Comparison of ENCODE assay signal across 28 mouse cellular contexts in the genomic region with DNA sequence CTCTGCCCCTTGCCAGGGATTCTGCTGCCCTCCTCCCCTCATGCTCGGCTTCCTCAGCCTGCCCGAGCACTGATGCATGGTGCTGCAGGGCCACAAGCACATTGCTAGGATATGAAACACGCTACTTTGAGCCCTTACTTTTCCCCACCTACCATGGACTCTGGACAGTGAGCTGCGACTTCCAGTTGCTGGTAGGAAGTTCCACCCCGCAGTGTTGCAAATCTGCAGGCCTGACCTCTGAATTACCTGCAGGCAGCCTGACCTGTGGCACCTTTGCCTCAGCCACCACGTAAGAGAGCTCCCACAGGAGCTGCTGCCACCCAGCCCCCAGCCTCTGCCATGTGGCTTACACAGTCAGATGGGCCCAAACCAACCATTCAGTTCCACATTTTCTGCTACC.
DNase-seq lines count a peak whose midpoint lies in the region; ATAC-seq and TF ChIP-seq lines count a peak whose summit lies in the region.
"Had no signal": no experiment of that assay in that cellular context is flagged by ENCODE, and none has a peak within 500 bp of the region (broad histone marks: within the 10 kb centered on the region; RNA-seq: fewer than 3 reads in every experiment).

No protein-coding gene starts in this region.

- 76% methylated on average over 6 of the region's 6 CpGs for WGBS in intestine, embryonic 16.5 days
- WGBS in intestine, postnatal 0 days = 67% methylated on average over 6 of the region's 6 CpGs
- WGBS in midbrain, embryonic 10.5 days = 82% methylated on average over 6 of the region's 6 CpGs
- WGBS in midbrain, embryonic 14.5 days = 79% methylated on average over 6 of the region's 6 CpGs

- H3K36me3 ChIP-seq in intestine, embryonic 16.5 days (ENCODE audit: control insufficient read depth, insufficient read depth, low read length) = no peaks in the 10 kb centered on the region
- no peaks in the 10 kb centered on the region for H3K36me3 ChIP-seq in intestine, postnatal 0 days (ENCODE audit: control insufficient read depth, insufficient read depth)
- no peaks in the 10 kb centered on the region for H3K36me3 ChIP-seq in midbrain, embryonic 10.5 days
- no peaks in the 10 kb centered on the region for H3K36me3 ChIP-seq in midbrain, embryonic 14.5 days (ENCODE audit: control insufficient read depth, insufficient read depth, low read length)
- H3K36me3 ChIP-seq: embryonic facial prominence, embryonic 13.5 days; forebrain, embryonic 10.5 days; forebrain, embryonic 15.5 days; G1E; heart, embryonic 13.5 days; hindbrain, embryonic 15.5 days; limb, embryonic 13.5 days; liver, embryonic 15.5 days; midbrain, embryonic 13.5 days had no signal

- H3K27ac ChIP-seq in intestine, embryonic 16.5 days (ENCODE audit: low read length) = no peak overlapping the region
- no peak overlapping the region for H3K27ac ChIP-seq in intestine, postnatal 0 days (ENCODE audit: low read depth, low read length)
- H3K27ac ChIP-seq in midbrain, embryonic 10.5 days (replicated peaks) = 0 out of 2 replicates have a peak overlapping the region, but pooled peaks have one; percentile 2
- H3K27ac ChIP-seq in midbrain, embryonic 14.5 days (replicated peaks; ENCODE audit: low read depth, low read length) = no peak overlapping the region
- H3K27ac ChIP-seq: embryonic facial prominence, embryonic 13.5 days; forebrain, embryonic 10.5 days; forebrain, embryonic 15.5 days; gastrocnemius, adult 2 months; heart, adult 2 months; heart, embryonic 13.5 days; hindbrain, embryonic 15.5 days; limb, embryonic 13.5 days; liver, embryonic 15.5 days; midbrain, embryonic 13.5 days had no signal

- H3K9me3 ChIP-seq in intestine, embryonic 16.5 days (ENCODE audit: control insufficient read depth, low read length) = no peaks in the 10 kb centered on the region
- H3K9me3 ChIP-seq in intestine, postnatal 0 days (ENCODE audit: control insufficient read depth) = no peaks in the 10 kb centered on the region
- no peaks in the 10 kb centered on the region for H3K9me3 ChIP-seq in midbrain, embryonic 10.5 days (replicated peaks)
- H3K9me3 ChIP-seq in midbrain, embryonic 14.5 days (ENCODE audit: control insufficient read depth, low read length) = no peaks in the 10 kb centered on the region
- H3K9me3 ChIP-seq: embryonic facial prominence, embryonic 13.5 days; forebrain, embryonic 10.5 days; forebrain, embryonic 15.5 days; heart, embryonic 13.5 days; hindbrain, embryonic 15.5 days; limb, embryonic 13.5 days; liver, embryonic 15.5 days; midbrain, embryonic 13.5 days had no signal

- H3K4me1 ChIP-seq in intestine, embryonic 16.5 days (ENCODE audit: control insufficient read depth, insufficient read depth, low read length) = no peaks in the 10 kb centered on the region
- no peaks in the 10 kb centered on the region for H3K4me1 ChIP-seq in intestine, postnatal 0 days (replicated peaks; ENCODE audit: control insufficient read depth, insufficient read depth, low read length)
- H3K4me1 ChIP-seq in midbrain, embryonic 10.5 days = no peaks in the 10 kb centered on the region
- H3K4me1 ChIP-seq in midbrain, embryonic 14.5 days (ENCODE audit: control insufficient read depth, insufficient read depth, low read length) = no peaks in the 10 kb centered on the region
- H3K4me1 ChIP-seq: embryonic facial prominence, embryonic 13.5 days; forebrain, embryonic 10.5 days; forebrain, embryonic 15.5 days; hindbrain, embryonic 15.5 days; limb, embryonic 13.5 days; liver, embryonic 15.5 days; megakaryocyte, embryonic 14.5 days; midbrain, embryonic 13.5 days had no signal

- no peak overlapping the region for H3K4me3 ChIP-seq in intestine, embryonic 16.5 days (ENCODE audit: low read length)
- H3K4me3 ChIP-seq in intestine, postnatal 0 days (ENCODE audit: low read depth, low read length) = no peak overlapping the region
- H3K4me3 ChIP-seq in midbrain, embryonic 10.5 days = no peak overlapping the region
- no peak overlapping the region for H3K4me3 ChIP-seq in midbrain, embryonic 14.5 days (replicated peaks; ENCODE audit: low read depth, low read length)
- H3K4me3 ChIP-seq: embryonic facial prominence, embryonic 13.5 days; forebrain, embryonic 10.5 days; forebrain, embryonic 15.5 days; gastrocnemius, adult 2 months; heart, adult 2 months; heart, embryonic 13.5 days; hindbrain, embryonic 15.5 days; limb, embryonic 13.5 days; liver, embryonic 15.5 days; megakaryocyte, embryonic 14.5 days; midbrain, embryonic 13.5 days had no signal

- no peak for DNase-seq in midbrain, embryonic 10.5 days (ENCODE audit: low spot score)
- no peak for DNase-seq in midbrain, embryonic 14.5 days
- peak; percentile 4 to 8 for DNase-seq in kidney, postnatal 36 days
- DNase-seq in adrenal gland, postnatal 10 days = no peak
- no peak for DNase-seq in spleen, adult 12 weeks (ENCODE audit: low spot score)
- DNase-seq: adrenal gland, adult 8-10 months; cerebellum, adult 9-10 months; embryo, embryonic 11 days; gastrocnemius, adult 2 months; gastrocnemius, postnatal 36 days; heart, adult 2 months; heart, postnatal 10 days; layer of hippocampus, adult 9-11 months; lung, postnatal 4 days; thymus, postnatal 4 days had no signal

- H3K4me2 ChIP-seq in intestine, embryonic 16.5 days (ENCODE audit: low read depth, low read length) = no peak overlapping the region
- H3K4me2 ChIP-seq in intestine, postnatal 0 days (replicated peaks; ENCODE audit: low read depth) = no peak overlapping the region
- H3K4me2 ChIP-seq in midbrain, embryonic 14.5 days (ENCODE audit: low read length) = no peak overlapping the region
- H3K4me2 ChIP-seq: embryonic facial prominence, embryonic 13.5 days; forebrain, embryonic 15.5 days; heart, embryonic 13.5 days; hindbrain, embryonic 15.5 days; limb, embryonic 13.5 days; liver, embryonic 15.5 days; midbrain, embryonic 13.5 days had no signal

- TF ChIP-seq CTCF in intestine, postnatal 0 days (IDR thresholded peaks at IDR 0.05; ENCODE audit: low read depth) = no peak

- no peak overlapping the region for H3K9ac ChIP-seq in intestine, embryonic 16.5 days (ENCODE audit: low read depth, low read length)
- no peak overlapping the region for H3K9ac ChIP-seq in intestine, postnatal 0 days (ENCODE audit: low read depth, low read length)
- no peak overlapping the region for H3K9ac ChIP-seq in midbrain, embryonic 14.5 days (replicated peaks; ENCODE audit: low read length)
- H3K9ac ChIP-seq: embryonic facial prominence, embryonic 13.5 days; forebrain, embryonic 15.5 days; heart, embryonic 13.5 days; hindbrain, embryonic 15.5 days; limb, embryonic 13.5 days; liver, embryonic 15.5 days; midbrain, embryonic 13.5 days had no signal

- no peaks in the 10 kb centered on the region for H3K27me3 ChIP-seq in intestine, embryonic 16.5 days (replicated peaks; ENCODE audit: control insufficient read depth, insufficient read depth, low read length)
- no peaks in the 10 kb centered on the region for H3K27me3 ChIP-seq in intestine, postnatal 0 days (replicated peaks; ENCODE audit: control insufficient read depth, insufficient read depth, low read length)
- no peaks in the 10 kb centered on the region for H3K27me3 ChIP-seq in midbrain, embryonic 10.5 days (ENCODE audit: low read depth, poor library complexity, severe bottlenecking)
- no peaks in the 10 kb centered on the region for H3K27me3 ChIP-seq in midbrain, embryonic 14.5 days (ENCODE audit: control insufficient read depth, insufficient read depth, low read length)
- H3K27me3 ChIP-seq: embryonic facial prominence, embryonic 13.5 days; forebrain, embryonic 15.5 days; heart, embryonic 13.5 days; hindbrain, embryonic 15.5 days; limb, embryonic 13.5 days; liver, embryonic 15.5 days; megakaryocyte, embryonic 14.5 days; midbrain, embryonic 13.5 days had no signal

- peak; percentile 18; the same call in 1 of the 2 replicates for ATAC-seq in intestine, embryonic 16.5 days
- no peak for ATAC-seq in intestine, postnatal 0 days
- no peak for ATAC-seq in midbrain, embryonic 14.5 days (ENCODE audit: low FRiP score, low TSS enrichment)
- ATAC-seq: forebrain, embryonic 15.5 days; inflammation-experienced regulatory T-cells, adult 6 months; midbrain, embryonic 13.5 days had no signal

Comparison
In these comparisons a context has a peak if more than half of its experiments do, and no peak if none do; other contexts are left out.
1. DNase-seq: peak in kidney, postnatal 36 days (2 of 2); none in midbrain, embryonic 10.5 days (single experiment), midbrain, embryonic 14.5 days (single experiment), adrenal gland, postnatal 10 days (single experiment) and spleen, adult 12 weeks (single experiment).